Mouse (Mus musculus): ENCODE results near the gene Naa25.

DNA sequence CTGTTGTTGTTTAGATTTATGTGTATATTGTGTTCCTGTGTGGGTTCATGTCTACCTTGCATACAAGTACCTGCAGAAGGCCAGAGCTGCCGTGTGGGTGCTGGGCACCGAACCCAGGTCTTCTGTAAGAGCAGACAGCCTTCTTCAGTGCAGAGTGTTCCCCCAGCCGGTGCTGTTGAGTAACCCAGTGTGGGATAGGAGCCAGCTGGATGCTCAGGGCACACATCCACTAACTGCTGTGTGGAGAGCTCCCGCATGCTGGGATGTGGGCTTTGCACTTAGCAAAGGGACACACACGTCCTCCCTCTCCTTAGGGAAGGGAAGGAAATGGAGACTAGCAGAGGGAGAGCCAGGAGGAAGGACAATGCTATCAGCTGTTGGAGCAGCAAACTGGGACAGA is 40.4 kb downstream of the Naa25 start:
- TF ChIP-seq ZNF384 (IDR thresholded peaks at IDR 0.05; ENCODE audit: low read depth, low read length), result no peak
- no peak for TF ChIP-seq CHD2 (IDR thresholded peaks at IDR 0.05; ENCODE audit: low read depth, low read length)
- TF ChIP-seq MAFK (IDR thresholded peaks at IDR 0.05; ENCODE audit: insufficient read depth, low read depth, low read length), result no peak
